ENCODE assay signal across 20 mouse cellular contexts in genomic region chr4:83439045-83439444, GRCm38 (mm10). TPM values are rescaled to one million over a fixed set of nuclear protein-coding genes. Genes with fewer than 3 reads are reported as not detected.
DNase-seq lines count a peak whose midpoint lies in the region; ATAC-seq lines count a peak whose summit lies in the region.
"Had no signal": no experiment of that assay in that cellular context is flagged by ENCODE, and none has a peak within 500 bp of the region (broad histone marks: within the 10 kb centered on the region; RNA-seq: fewer than 3 reads in every experiment).

No protein-coding gene starts in this region.

- no peaks in the 10 kb centered on the region for H3K27me3 ChIP-seq in forebrain, embryonic 16.5 days (replicated peaks; ENCODE audit: control insufficient read depth, insufficient read depth, low read length)
- H3K27me3 ChIP-seq in forebrain, embryonic 14.5 days (replicated peaks; ENCODE audit: control insufficient read depth, insufficient read depth, low read length), result no peaks in the 10 kb centered on the region
- H3K27me3 ChIP-seq: heart, embryonic 12.5 days had no signal

- peak; percentile 23; the same call in 1 of the 2 replicates for ATAC-seq in forebrain, embryonic 16.5 days
- ATAC-seq in forebrain, embryonic 14.5 days, result no peak
- peak; percentile 89 to 93 for ATAC-seq in hematopoietic stem cell, adult 5-6 weeks (replicated peaks in 1 of 2; ENCODE audit: insufficient read depth in 1 of 2, low FRiP score in 2 of 2, low TSS enrichment in 1 of 2, low read depth in 1 of 2, poor library complexity in 2 of 2, severe bottlenecking in 2 of 2)
- ATAC-seq: forebrain, postnatal 0 days; hindbrain, postnatal 0 days had no signal

- 61% methylated on average over 5 of the region's 5 CpGs for WGBS in forebrain, embryonic 16.5 days
- 64% methylated on average over 5 of the region's 5 CpGs for WGBS in forebrain, embryonic 14.5 days

- H3K9ac ChIP-seq in forebrain, embryonic 16.5 days (replicated peaks; ENCODE audit: low read depth, low read length), result no peak overlapping the region
- no peak overlapping the region for H3K9ac ChIP-seq in forebrain, embryonic 14.5 days (ENCODE audit: low read length)
- H3K9ac ChIP-seq: forebrain, postnatal 0 days; heart, embryonic 12.5 days; liver, embryonic 14.5 days had no signal

- H3K4me2 ChIP-seq in forebrain, embryonic 16.5 days (ENCODE audit: low read length), result no peak overlapping the region
- no peak overlapping the region for H3K4me2 ChIP-seq in forebrain, embryonic 14.5 days (ENCODE audit: low read length)
- H3K4me2 ChIP-seq: heart, embryonic 12.5 days; midbrain, embryonic 11.5 days had no signal

- H3K27ac ChIP-seq in forebrain, embryonic 16.5 days (ENCODE audit: low read length), result no peak overlapping the region
- H3K27ac ChIP-seq in forebrain, embryonic 14.5 days (ENCODE audit: low read depth, low read length), result no peak overlapping the region
- H3K27ac ChIP-seq: hindbrain, postnatal 0 days; liver, embryonic 14.5 days had no signal

- no peak overlapping the region for H3K4me3 ChIP-seq in forebrain, embryonic 16.5 days (replicated peaks; ENCODE audit: low read length)
- no peak overlapping the region for H3K4me3 ChIP-seq in forebrain, embryonic 14.5 days (ENCODE audit: low read depth, low read length)
- H3K4me3 ChIP-seq: heart, embryonic 12.5 days had no signal

- DNase-seq in forebrain, embryonic 14.5 days (ENCODE audit: low spot score), result no peak
- peak; percentile 30 for DNase-seq in 416B (ENCODE audit: low read depth)
- peak; percentile 42 for DNase-seq in Muller cell, postnatal 12 days (ENCODE audit: inconsistent ontology term)
- no peak for DNase-seq in thymus, postnatal 10 days (ENCODE audit: low spot score in 2 of 2)
- DNase-seq in urinary bladder, postnatal 25 days (ENCODE audit: low spot score), result no peak
- DNase-seq in heart, adult 11 months, result no peak
- DNase-seq: B cell, adult 2 months; cerebellum, adult 2 months; forebrain, postnatal 0 days; gastrocnemius, postnatal 36 days; heart, postnatal 36 days; kidney, adult 9 months; lung, postnatal 10 days; right cerebral cortex, postnatal 14 days had no signal

- no peaks in the 10 kb centered on the region for H3K4me1 ChIP-seq in forebrain, embryonic 16.5 days (replicated peaks; ENCODE audit: control insufficient read depth, insufficient read depth, low read length)
- no peaks in the 10 kb centered on the region for H3K4me1 ChIP-seq in forebrain, embryonic 14.5 days (ENCODE audit: control insufficient read depth, insufficient read depth, low read length)
- H3K4me1 ChIP-seq: heart, embryonic 12.5 days had no signal

- H3K9me3 ChIP-seq in forebrain, embryonic 16.5 days (ENCODE audit: control insufficient read depth, low read length), result no peaks in the 10 kb centered on the region
- no peaks in the 10 kb centered on the region for H3K9me3 ChIP-seq in forebrain, embryonic 14.5 days (replicated peaks; ENCODE audit: control insufficient read depth, low read length)
- H3K9me3 ChIP-seq: heart, embryonic 12.5 days had no signal

- peaks cover 37% of the 10 kb centered on the region for H3K36me3 ChIP-seq in forebrain, embryonic 16.5 days (ENCODE audit: control insufficient read depth, insufficient read depth)
- H3K36me3 ChIP-seq in forebrain, embryonic 14.5 days (ENCODE audit: control insufficient read depth, insufficient read depth, low read length), result peaks cover 74% of the 10 kb centered on the region

RNA-seq across cellular contexts. Expression of gene Snapc3, which starts 21.5 kb away (rescaled TPM):
- polyA plus RNA-seq in forebrain, embryonic 16.5 days (2015; fragmentation: Nextera tagmentation; extraction: Ambion mirVana), result 92.9 and 99.8 TPM in 2 replicates
- polyA plus RNA-seq in forebrain, embryonic 14.5 days (2014; fragmentation: Nextera tagmentation; extraction: Ambion mirVana), result 90.0 and 101 TPM in 2 replicates
- total RNA-seq in hematopoietic stem cell, adult 5-6 weeks (2017), result 47.7 and 53.6 TPM in 2 replicates

RNA-seq across cellular contexts. Expression of gene Psip1, which starts 47.2 kb away (rescaled TPM):
- polyA plus RNA-seq in forebrain, embryonic 16.5 days (2015; fragmentation: Nextera tagmentation; extraction: Ambion mirVana), result 281 and 310 TPM in 2 replicates
- polyA plus RNA-seq in forebrain, embryonic 14.5 days (2014; fragmentation: Nextera tagmentation; extraction: Ambion mirVana), result 299 and 320 TPM in 2 replicates
- 280 and 348 TPM in 2 replicates for total RNA-seq in hematopoietic stem cell, adult 5-6 weeks (2017)

Comparison
In these comparisons a context has a peak if more than half of its experiments do, and no peak if none do; other contexts are left out.
1. DNase-seq: peak in 416B (single experiment) and Muller cell, postnatal 12 days (single experiment); none in forebrain, embryonic 14.5 days (single experiment), thymus, postnatal 10 days (0 of 2), urinary bladder, postnatal 25 days (single experiment) and heart, adult 11 months (single experiment).